Mouse (Mus musculus) layer of hippocampus, adult 9-11 months (tissue): ENCODE measurements around the gene Hist1h2bf.
"Not testable (repeated sequence)": the region's sequence is repeated elsewhere in the genome, so short reads cannot be mapped to it uniquely, and the experiment has no call there.

Experiments used
- DNase-seq: peaks from one replicate; pipeline ENCODE4 v3.0.0; 2022

Gene Hist1h2bf

GRCm38 (mm10) chr13:23570261-23571021, 3.6 kb downstream of the Hist1h2bf start:
- not testable (repeated sequence) for DNase-seq

DNA sequence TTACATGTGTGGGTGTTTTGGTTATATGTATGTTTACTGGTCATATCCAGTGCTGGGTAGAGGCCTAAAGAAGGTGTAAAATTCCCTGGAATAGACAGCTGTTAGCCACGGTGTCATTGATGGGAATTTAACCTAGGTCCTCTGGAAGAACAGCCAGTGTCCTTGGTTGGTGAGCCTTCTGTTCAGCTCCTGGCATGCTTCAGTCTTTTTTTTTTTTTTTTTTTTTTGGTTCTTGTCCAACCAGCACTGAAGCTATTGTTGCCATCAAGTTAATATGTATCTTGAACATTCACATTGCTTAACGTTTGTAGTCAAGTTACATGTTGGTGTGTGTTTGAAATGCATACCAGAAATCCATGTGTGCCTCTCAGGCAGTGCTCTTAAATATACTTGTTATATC, 9.5 kb downstream of the Hist1h2bf start:
- DNase-seq = no peak

DNA sequence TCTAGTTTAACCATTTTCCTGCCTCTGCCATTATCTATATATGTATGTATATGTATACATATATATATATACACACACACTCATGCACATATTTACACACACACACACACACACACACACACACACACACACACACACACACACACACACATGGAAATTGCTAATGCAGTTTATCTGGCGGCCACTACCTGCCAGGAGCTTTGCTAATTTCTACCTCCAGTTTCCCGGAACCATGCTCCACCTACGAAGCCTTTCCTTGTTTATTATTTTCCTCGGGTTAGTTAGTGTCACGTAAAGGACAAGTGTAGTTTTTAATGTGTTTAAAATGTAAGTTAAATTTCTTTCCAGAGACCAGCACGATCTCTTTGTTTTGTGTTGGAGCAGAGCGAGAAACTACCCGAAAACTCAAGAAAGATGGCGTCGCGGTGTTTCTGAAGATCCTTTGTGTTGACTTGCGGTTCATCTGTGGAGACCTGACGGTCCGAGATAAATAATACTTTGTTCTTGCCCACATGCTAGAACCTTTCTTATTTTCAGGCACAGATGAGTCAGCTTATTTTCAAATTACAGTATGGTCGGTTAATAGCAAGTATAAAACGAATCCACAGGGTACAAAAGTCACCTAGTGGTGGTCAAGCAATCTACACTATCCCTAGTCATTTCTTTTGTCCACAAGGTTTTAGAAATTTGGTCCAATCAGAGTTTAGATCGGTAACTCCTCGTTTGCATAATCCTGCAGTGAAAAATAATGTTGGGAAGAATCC, 11.1 kb downstream of the Hist1h2bf start:
- no peak for DNase-seq

DNA sequence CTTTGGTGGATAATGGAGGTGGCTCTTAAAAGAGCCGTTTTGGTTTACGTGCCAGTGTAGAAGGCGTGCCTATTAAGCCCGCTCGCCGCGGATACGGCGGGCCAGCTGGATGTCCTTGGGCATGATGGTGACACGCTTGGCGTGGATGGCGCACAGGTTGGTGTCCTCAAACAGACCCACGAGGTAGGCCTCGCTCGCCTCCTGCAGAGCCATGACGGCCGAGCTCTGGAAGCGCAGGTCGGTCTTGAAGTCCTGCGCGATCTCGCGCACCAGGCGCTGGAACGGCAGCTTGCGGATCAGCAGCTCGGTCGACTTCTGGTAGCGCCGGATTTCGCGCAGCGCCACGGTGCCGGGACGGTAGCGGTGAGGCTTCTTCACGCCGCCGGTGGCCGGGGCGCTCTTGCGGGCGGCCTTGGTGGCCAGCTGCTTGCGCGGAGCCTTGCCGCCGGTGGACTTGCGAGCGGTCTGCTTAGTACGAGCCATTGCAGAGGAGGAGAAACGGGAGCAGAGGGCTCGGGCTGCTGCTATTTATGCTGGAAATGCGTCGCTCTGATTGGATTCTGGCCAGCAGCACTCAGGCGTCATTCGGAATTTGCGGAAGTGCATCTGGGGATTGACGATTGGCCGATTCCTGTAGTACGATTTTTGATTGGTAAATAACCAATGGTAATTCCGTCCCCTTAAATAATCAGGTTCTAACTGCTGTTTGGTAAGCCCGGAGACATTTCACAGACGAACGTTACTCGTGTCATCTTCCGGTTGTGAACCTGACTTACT, 11.9 kb downstream of the Hist1h2bf start, which contains the start of gene Hist1h3e:
Gene Hist1h3e (minus strand): TSS at position 487 of the 777 bp plus-strand sequence.
- DNase-seq = peak; percentile 97

DNA sequence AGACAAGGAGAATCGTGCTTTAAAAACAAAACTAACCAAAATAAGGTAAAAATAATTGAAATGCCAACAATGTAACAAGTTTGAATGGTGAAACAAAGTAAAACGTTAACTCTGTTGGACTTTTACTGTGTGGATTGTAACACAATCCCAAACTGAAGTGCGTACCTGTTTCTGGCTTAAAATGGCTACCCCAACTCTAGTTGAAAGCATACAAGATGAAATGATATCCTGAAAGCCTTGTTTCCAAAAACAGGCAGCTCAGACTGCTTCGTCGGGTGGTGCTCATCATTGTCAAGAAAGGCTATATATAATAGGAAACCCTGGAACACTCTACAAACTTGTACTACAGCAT, 12.5 kb downstream of the Hist1h2bf start:
- DNase-seq = not testable (repeated sequence)

DNA sequence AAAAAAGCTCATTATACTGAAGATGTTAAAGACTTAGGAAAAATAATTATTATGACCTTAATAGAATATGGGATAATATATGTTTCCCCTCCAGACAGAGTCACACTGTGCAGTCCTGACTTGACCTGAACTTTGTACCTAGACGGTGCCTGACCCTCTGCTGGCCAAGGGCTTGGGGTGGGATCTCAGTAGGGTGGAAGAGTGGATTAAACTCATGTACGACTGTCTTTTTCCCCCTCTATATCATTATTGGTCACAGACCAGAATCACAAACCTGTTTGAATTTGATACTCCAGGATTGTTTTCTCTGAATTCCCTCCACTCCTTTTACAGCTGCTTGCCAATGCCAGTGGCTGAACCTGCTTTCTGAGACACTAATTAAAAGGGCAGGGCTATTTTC, 13.3 kb downstream of the Hist1h2bf start:
- DNase-seq = not testable (repeated sequence)

- DNase-seq = no peak
Measured at GRCm38 (mm10) chr13:23556906-23557305, 17.1 kb downstream of the Hist1h2bf start.

DNA sequence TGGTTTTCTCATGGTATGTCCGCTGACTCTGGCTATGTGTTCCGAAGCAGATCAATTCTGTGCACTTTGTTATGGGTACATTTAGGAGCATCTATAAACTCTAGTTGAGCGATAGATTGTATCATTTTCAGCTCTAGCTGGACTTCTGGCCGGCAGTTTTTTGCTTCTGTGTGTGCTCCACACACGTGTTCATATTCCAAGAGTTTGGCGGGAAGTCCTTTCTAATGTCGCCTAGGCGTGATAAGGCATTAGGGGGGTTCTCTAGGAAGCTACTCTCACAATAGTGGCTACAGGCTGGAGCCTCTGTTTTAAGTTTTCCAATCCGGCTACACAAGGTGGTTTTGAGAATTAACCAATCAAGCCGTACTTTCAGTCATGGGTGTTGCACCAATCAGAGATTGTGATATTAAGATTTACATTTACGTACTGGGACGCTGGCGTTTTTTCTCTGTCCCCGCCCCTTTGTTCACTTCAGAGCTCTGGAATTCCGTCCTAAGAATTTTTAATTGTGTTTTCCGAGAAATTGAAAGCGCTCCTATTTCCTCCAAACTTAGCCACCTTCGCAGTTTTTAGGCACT, 18.1 kb downstream of the Hist1h2bf start:
- peak; percentile 88 for DNase-seq

DNA sequence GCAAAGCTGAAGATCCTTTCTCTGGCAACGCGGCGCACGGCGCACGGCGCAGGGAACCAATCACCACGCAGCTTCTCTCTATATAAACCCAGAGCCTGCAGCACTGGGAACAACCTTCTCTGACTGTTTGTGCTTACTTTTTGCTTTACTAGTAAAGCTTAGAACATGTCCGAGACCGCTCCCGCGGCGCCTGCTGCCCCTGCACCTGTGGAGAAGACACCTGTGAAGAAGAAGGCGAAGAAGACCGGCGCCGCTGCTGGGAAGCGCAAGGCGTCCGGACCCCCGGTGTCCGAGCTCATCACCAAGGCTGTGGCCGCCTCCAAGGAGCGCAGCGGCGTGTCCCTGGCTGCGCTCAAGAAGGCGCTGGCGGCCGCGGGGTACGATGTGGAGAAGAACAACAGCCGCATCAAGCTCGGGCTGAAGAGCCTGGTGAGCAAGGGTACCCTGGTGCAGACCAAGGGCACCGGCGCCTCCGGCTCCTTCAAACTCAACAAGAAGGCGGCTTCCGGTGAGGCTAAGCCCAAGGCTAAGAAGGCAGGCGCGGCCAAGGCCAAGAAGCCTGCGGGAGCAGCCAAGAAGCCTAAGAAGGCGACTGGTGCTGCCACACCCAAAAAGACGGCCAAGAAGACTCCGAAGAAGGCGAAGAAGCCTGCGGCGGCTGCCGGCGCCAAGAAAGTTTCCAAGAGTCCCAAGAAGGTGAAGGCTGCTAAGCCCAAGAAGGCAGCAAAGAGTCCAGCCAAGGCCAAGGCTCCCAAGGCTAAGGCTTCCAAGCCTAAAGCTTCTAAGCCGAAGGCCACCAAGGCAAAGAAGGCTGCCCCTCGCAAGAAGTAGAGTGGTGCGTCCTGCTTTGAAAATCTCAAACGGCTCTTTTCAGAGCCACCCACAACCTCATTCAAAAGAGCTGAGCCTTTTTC, 18.8 kb downstream of the Hist1h2bf start:
- peak; percentile 81 for DNase-seq

DNA sequence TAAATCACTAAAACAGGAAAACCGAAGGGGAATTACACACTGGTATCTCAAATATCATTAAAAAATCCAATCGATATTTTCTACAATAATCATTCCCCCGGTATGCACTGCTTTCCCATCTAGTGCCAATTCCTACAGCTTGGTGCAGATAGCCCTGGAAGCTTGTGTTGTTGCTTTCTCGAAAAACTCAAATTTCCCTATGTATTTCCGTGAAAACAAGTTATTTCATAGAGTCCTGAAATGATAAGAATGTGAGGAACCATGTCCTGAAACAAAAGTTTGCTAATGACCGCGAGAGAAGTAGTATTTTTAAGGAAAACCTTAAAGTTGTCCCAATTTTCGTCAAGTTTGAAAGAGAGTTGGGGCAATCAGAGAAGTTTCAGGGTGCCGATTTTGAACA, 19.6 kb downstream of the Hist1h2bf start:
- DNase-seq = no peak

DNA sequence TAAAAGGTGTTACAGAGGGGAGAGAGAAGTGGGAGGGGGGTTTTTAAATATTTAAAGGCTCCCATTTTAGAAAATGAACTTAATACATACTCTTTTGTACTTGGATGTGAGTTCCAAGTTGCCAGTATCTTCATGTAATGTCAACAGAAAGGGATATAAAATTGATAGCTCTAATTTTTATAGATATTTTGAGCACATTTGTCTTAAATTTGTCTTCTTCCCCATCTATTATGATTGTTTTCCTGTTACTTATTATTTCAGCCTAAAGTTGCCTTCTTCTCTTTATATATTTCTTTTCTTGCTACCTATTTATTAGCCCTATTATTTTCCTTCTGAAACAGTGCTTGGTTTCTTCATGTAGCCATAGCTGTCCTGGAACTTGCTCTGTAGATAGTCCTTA, 21.0 kb downstream of the Hist1h2bf start, which contains the start of gene Hist1h1d:
Gene Hist1h1d (plus strand): TSS at position 301 of the 400 bp plus-strand sequence.
- no peak for DNase-seq

GRCm38 (mm10) chr13:23551931-23552914, 21.8 kb downstream of the Hist1h2bf start:
- no peak for DNase-seq

GRCm38 (mm10) chr13:23551146-23551834, 22.7 kb downstream of the Hist1h2bf start, which contains the start of gene Hist1h4f:
TSS of gene Hist1h4f (minus strand) at chr13:23551648.
- peak; percentile 94 for DNase-seq

GRCm38 (mm10) chr13:23550761-23551145, 23.2 kb downstream of the Hist1h2bf start:
- DNase-seq = no peak

DNA sequence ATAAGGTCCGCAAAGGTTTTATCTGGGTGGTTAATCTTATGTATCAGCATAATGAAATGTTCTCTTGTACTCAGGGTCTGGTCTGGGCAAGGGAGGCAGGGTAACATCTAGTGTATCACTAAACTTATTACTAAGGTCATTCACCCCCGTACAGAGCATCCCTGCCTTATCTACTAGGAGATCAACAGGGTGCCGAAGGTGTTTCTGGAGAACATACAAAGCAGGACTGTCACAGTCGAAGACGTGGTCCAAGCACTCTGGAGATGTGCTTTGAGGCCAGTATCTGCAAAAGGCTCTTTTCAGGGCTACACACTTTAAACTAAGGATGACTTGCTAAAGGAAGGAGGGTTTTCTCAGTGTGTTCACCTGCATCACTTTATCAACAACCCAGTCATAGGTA, 27.3 kb downstream of the Hist1h2bf start:
- DNase-seq = no peak

DNA sequence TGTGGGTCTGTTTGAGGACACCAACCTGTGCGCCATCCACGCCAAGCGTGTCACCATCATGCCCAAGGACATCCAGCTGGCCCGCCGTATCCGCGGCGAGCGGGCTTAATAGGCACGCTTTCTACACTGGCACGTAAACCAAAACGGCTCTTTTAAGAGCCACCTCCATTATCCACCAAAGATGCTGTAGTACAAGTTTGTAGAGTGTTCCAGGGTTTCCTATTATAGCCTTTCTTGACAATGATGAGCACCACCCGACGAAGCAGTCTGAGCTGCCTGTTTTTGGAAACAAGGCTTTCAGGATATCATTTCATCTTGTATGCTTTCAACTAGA, 29.2 kb downstream of the Hist1h2bf start:
- not testable (repeated sequence) for DNase-seq

GRCm38 (mm10) chr13:23543965-23544786, 29.8 kb downstream of the Hist1h2bf start, which contains the start of gene Hist1h3f:
TSS of gene Hist1h3f (plus strand) at chr13:23544052.
- DNase-seq = peak; percentile 85

- peak; percentile 94 for DNase-seq
Measured at GRCm38 (mm10) chr13:23542999-23543607, 30.9 kb downstream of the Hist1h2bf start, which contains the start of gene Hist1h2bh. TSS of gene Hist1h2bh (minus strand) at chr13:23543392.
